Mouse (Mus musculus): Measurements from ENCODE around the gene Zfp276. TPM values are rescaled to one million over a fixed set of nuclear protein-coding genes. Genes with fewer than 3 reads are reported as not detected.
"Not testable (repeated sequence)": the region's sequence is repeated elsewhere in the genome, so short reads cannot be mapped to it uniquely, and the experiment has no call there.

Zfp276 gene
- polyA plus RNA-seq, 1 experiment from 2014 or later, result 14.5 TPM

GRCm38 (mm10) chr8:123274447-123274846 lies 20.5 kb downstream of the Zfp276 start:
- H3K36me3 ChIP-seq (replicated peaks; ENCODE audit: control insufficient read depth, insufficient read depth, low read depth, low read length), result no peaks in the 10 kb centered on the region; the same call in none of the 2 replicates

GRCm38 (mm10) chr8:123275096-123275495 lies 21.1 kb downstream of the Zfp276 start:
- no peak overlapping the region for H3K4me3 ChIP-seq (ENCODE audit: low read depth, low read length)
- DNase-seq (ENCODE audit: low spot score) (no peak), ATAC-seq (replicated peaks; ENCODE audit: insufficient number of reproducible peaks, low FRiP score, low TSS enrichment, low read depth) (no peak)
- WGBS, result 93% methylated on average over 12 of the region's 12 CpGs
- no peak overlapping the region for H3K9ac ChIP-seq (replicated peaks; ENCODE audit: low read length)
- no peaks in the 10 kb centered on the region; the same call in none of the 2 replicates for H3K36me3 ChIP-seq (replicated peaks; ENCODE audit: control insufficient read depth, insufficient read depth, low read depth, low read length)
- H3K4me2 ChIP-seq (ENCODE audit: low read depth, low read length), result no peak overlapping the region
- H3K9me3 ChIP-seq (replicated peaks; ENCODE audit: control insufficient read depth, low read length), result no peaks in the 10 kb centered on the region
- no peaks in the 10 kb centered on the region for H3K27me3 ChIP-seq (ENCODE audit: control insufficient read depth, insufficient read depth, low read length)
- H3K27ac ChIP-seq (replicated peaks; ENCODE audit: low read depth, low read length), result no peak overlapping the region
- no peaks in the 10 kb centered on the region for H3K4me1 ChIP-seq (ENCODE audit: control insufficient read depth, insufficient read depth, low read length)

More at GRCm38 (mm10) chr8:123274447-123274846, 20.5 kb downstream of the Zfp276 start:
- H3K27me3 ChIP-seq (ENCODE audit: control insufficient read depth, insufficient read depth, low read length), result no peaks in the 10 kb centered on the region
- no peak overlapping the region for H3K4me2 ChIP-seq (ENCODE audit: low read depth, low read length)
- no peaks in the 10 kb centered on the region for H3K9me3 ChIP-seq (replicated peaks; ENCODE audit: control insufficient read depth, low read length)
- ATAC-seq (replicated peaks; ENCODE audit: insufficient number of reproducible peaks, low FRiP score, low TSS enrichment, low read depth) (no peak), DNase-seq (ENCODE audit: low spot score) (no peak)
- H3K4me1 ChIP-seq (ENCODE audit: control insufficient read depth, insufficient read depth, low read length), result no peaks in the 10 kb centered on the region
- H3K27ac ChIP-seq (replicated peaks; ENCODE audit: low read depth, low read length), result no peak overlapping the region
- 77% methylated on average over 5 of the region's 5 CpGs for WGBS
- no peak overlapping the region for H3K4me3 ChIP-seq (ENCODE audit: low read depth, low read length)
- no peak overlapping the region for H3K9ac ChIP-seq (replicated peaks; ENCODE audit: low read length)

GRCm38 (mm10) chr8:123278445-123278844 lies 24.4 kb downstream of the Zfp276 start:
- whole genome bisulfite sequencing, result 83% methylated on average over 7 of the region's 7 CpGs
- Histone ChIP-seq H3K4me2 (ENCODE audit: low read depth, low read length) (no peak overlapping the region), H3K27me3 (ENCODE audit: control insufficient read depth, insufficient read depth, low read length) (no peaks in the 10 kb centered on the region), H3K4me3 (ENCODE audit: low read depth, low read length) (no peak overlapping the region), H3K9ac (replicated peaks; ENCODE audit: low read length) (no peak overlapping the region), H3K9me3 (replicated peaks; ENCODE audit: control insufficient read depth, low read length) (no peaks in the 10 kb centered on the region), H3K36me3 (replicated peaks; ENCODE audit: control insufficient read depth, insufficient read depth, low read depth, low read length) (no peaks in the 10 kb centered on the region; the same call in none of the 2 replicates), H3K27ac (replicated peaks; ENCODE audit: low read depth, low read length) (no peak overlapping the region), H3K4me1 (ENCODE audit: control insufficient read depth, insufficient read depth, low read length) (no peaks in the 10 kb centered on the region)
- no peak for DNase-seq (ENCODE audit: low spot score)
- no peak for ATAC-seq (replicated peaks; ENCODE audit: insufficient number of reproducible peaks, low FRiP score, low TSS enrichment, low read depth)

DNA sequence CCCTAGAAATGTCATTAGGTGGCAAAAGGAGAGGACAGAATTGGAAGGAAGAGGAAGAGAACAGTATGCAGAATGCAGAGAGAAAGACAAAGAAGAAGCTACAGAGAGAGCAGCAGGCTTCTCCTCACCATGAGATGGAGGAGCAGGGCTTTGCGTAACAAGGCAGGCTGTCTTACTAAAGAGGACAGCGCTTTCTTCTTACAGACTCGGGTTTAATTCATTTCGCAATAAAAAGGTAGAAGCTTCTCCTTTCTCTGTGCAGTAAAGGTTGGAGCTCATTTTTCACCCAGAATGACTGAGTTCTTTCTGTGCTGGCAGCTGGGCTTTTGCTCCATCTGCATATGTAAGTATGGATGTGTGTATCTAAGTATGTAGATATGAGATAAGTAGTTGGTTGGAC lies 25.8 kb downstream of the Zfp276 start:
- ATAC-seq (replicated peaks; ENCODE audit: insufficient number of reproducible peaks, low FRiP score, low TSS enrichment, low read depth), result no peak
- Histone ChIP-seq H3K4me3 (ENCODE audit: low read depth, low read length) (no peak overlapping the region), H3K4me2 (ENCODE audit: low read depth, low read length) (no peak overlapping the region), H3K9me3 (replicated peaks; ENCODE audit: control insufficient read depth, low read length) (no peaks in the 10 kb centered on the region), H3K27ac (replicated peaks; ENCODE audit: low read depth, low read length) (no peak overlapping the region), H3K27me3 (ENCODE audit: control insufficient read depth, insufficient read depth, low read length) (no peaks in the 10 kb centered on the region), H3K4me1 (ENCODE audit: control insufficient read depth, insufficient read depth, low read length) (no peaks in the 10 kb centered on the region), H3K9ac (replicated peaks; ENCODE audit: low read length) (no peak overlapping the region), H3K36me3 (replicated peaks; ENCODE audit: control insufficient read depth, insufficient read depth, low read depth, low read length) (no peaks in the 10 kb centered on the region; the same call in 1 of the 2 replicates)
- 90% methylated on average over 4 of the region's 4 CpGs for WGBS
- DNase-seq (ENCODE audit: low spot score), result no peak

DNA sequence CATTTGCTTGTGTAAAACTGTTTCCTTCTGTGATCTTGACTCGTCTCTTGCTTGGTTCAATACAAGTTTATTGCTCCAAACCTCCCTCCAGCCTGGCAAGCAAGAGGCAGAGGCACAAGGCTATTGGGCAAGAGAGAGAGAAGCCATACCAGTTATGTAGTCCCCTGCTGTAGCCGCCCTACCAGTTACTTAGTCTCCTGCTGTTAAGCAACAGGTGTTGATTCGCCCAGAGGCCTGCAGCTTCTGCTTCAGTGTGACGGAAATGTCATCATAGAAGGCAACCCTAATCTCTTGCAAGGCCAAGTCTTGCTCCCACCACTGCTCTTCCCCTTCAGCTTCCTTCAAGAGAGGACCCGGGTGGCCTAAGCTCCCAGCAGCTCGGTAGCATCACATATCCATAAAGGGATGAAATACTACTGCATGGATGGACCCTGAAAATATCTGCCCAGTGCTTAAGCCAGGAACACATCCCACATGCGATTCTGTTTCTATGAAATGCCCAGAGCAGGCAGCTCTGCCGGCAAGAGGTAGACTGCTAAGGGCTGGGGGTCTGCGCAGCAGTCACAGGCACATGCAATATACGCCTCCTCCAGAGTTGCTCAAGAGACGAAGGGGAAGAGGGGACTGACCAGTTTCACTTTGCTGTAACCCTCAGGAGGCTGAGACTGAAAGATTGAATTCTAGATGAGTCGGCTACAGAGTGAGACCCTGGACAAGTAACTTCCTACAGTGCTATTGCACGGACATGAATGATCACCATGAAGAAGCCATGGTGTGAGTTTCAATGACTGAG lies 26.5 kb downstream of the Zfp276 start:
- no peak overlapping the region for H3K27ac ChIP-seq (replicated peaks; ENCODE audit: low read depth, low read length)
- H3K9ac ChIP-seq (replicated peaks; ENCODE audit: low read length), result no peak overlapping the region
- ATAC-seq (replicated peaks; ENCODE audit: insufficient number of reproducible peaks, low FRiP score, low TSS enrichment, low read depth) (no peak), DNase-seq (ENCODE audit: low spot score) (no peak)
- no peaks in the 10 kb centered on the region for H3K4me1 ChIP-seq (ENCODE audit: control insufficient read depth, insufficient read depth, low read length)
- H3K36me3 ChIP-seq (replicated peaks; ENCODE audit: control insufficient read depth, insufficient read depth, low read depth, low read length), result no peaks in the 10 kb centered on the region; the same call in 1 of the 2 replicates
- H3K9me3 ChIP-seq (replicated peaks; ENCODE audit: control insufficient read depth, low read length), result no peaks in the 10 kb centered on the region
- H3K27me3 ChIP-seq (ENCODE audit: control insufficient read depth, insufficient read depth, low read length), result no peaks in the 10 kb centered on the region
- 86% methylated on average over 13 of the region's 13 CpGs for WGBS
- H3K4me2 ChIP-seq (ENCODE audit: low read depth, low read length), result no peak overlapping the region
- H3K4me3 ChIP-seq (ENCODE audit: low read depth, low read length), result no peak overlapping the region

- not testable (repeated sequence) for H3K4me1 ChIP-seq (ENCODE audit: control insufficient read depth, insufficient read depth, low read length); H3K9ac ChIP-seq (replicated peaks; ENCODE audit: low read length); H3K27ac ChIP-seq (replicated peaks; ENCODE audit: low read depth, low read length); H3K36me3 ChIP-seq (replicated peaks; ENCODE audit: control insufficient read depth, insufficient read depth, low read depth, low read length); ATAC-seq (replicated peaks; ENCODE audit: insufficient number of reproducible peaks, low FRiP score, low TSS enrichment, low read depth); H3K4me2 ChIP-seq (ENCODE audit: low read depth, low read length); DNase-seq (ENCODE audit: low spot score); H3K27me3 ChIP-seq (ENCODE audit: control insufficient read depth, insufficient read depth, low read length); H3K9me3 ChIP-seq (replicated peaks; ENCODE audit: control insufficient read depth, low read length); H3K4me3 ChIP-seq (ENCODE audit: low read depth, low read length)
- WGBS, result 92% methylated on average over 4 of the region's 6 CpGs
These were observed 29.0 kb downstream of the Zfp276 start for GRCm38 (mm10) chr8:123282994-123283393.

GRCm38 (mm10) chr8:123283991-123284390 lies 30.0 kb downstream of the Zfp276 start:
- Histone ChIP-seq H3K9me3 (replicated peaks; ENCODE audit: control insufficient read depth, low read length) (no peaks in the 10 kb centered on the region), H3K4me2 (ENCODE audit: low read depth, low read length) (no peak overlapping the region), H3K36me3 (replicated peaks; ENCODE audit: control insufficient read depth, insufficient read depth, low read depth, low read length) (no peaks in the 10 kb centered on the region; the same call in none of the 2 replicates), H3K27ac (replicated peaks; ENCODE audit: low read depth, low read length) (no peak overlapping the region), H3K4me1 (ENCODE audit: control insufficient read depth, insufficient read depth, low read length) (no peaks in the 10 kb centered on the region), H3K4me3 (ENCODE audit: low read depth, low read length) (no peak overlapping the region), H3K9ac (replicated peaks; ENCODE audit: low read length) (no peak overlapping the region), H3K27me3 (ENCODE audit: control insufficient read depth, insufficient read depth, low read length) (no peaks in the 10 kb centered on the region)
- DNase-seq (ENCODE audit: low spot score), result no peak
- 90% methylated on average over 7 of the region's 7 CpGs for WGBS
- no peak for ATAC-seq (replicated peaks; ENCODE audit: insufficient number of reproducible peaks, low FRiP score, low TSS enrichment, low read depth)

GRCm38 (mm10) chr8:123284493-123284892 lies 30.5 kb downstream of the Zfp276 start:
- H3K27ac ChIP-seq (replicated peaks; ENCODE audit: low read depth, low read length), result no peak overlapping the region
- H3K36me3 ChIP-seq (replicated peaks; ENCODE audit: control insufficient read depth, insufficient read depth, low read depth, low read length), result no peaks in the 10 kb centered on the region; the same call in none of the 2 replicates
- 88% methylated on average over 5 of the region's 5 CpGs for WGBS
- H3K9me3 ChIP-seq (replicated peaks; ENCODE audit: control insufficient read depth, low read length), result no peaks in the 10 kb centered on the region
- no peak overlapping the region for H3K4me2 ChIP-seq (ENCODE audit: low read depth, low read length)
- H3K27me3 ChIP-seq (ENCODE audit: control insufficient read depth, insufficient read depth, low read length), result no peaks in the 10 kb centered on the region
- DNase-seq (ENCODE audit: low spot score), result no peak
- ATAC-seq (replicated peaks; ENCODE audit: insufficient number of reproducible peaks, low FRiP score, low TSS enrichment, low read depth), result no peak
- H3K9ac ChIP-seq (replicated peaks; ENCODE audit: low read length), result no peak overlapping the region
- no peak overlapping the region for H3K4me3 ChIP-seq (ENCODE audit: low read depth, low read length)
- H3K4me1 ChIP-seq (ENCODE audit: control insufficient read depth, insufficient read depth, low read length), result no peaks in the 10 kb centered on the region
